Mouse (Mus musculus): ENCODE results near the gene Lhx2. TPM values are rescaled to one million over a fixed set of nuclear protein-coding genes. Genes with fewer than 3 reads are reported as not detected.
A peak's percentile ranks its signal among the peaks of the same experiment; 100 is the strongest.

Lhx2 gene
- total and polyA plus RNA-seq, 2 experiments from 2014 or later: not detected

DNA sequence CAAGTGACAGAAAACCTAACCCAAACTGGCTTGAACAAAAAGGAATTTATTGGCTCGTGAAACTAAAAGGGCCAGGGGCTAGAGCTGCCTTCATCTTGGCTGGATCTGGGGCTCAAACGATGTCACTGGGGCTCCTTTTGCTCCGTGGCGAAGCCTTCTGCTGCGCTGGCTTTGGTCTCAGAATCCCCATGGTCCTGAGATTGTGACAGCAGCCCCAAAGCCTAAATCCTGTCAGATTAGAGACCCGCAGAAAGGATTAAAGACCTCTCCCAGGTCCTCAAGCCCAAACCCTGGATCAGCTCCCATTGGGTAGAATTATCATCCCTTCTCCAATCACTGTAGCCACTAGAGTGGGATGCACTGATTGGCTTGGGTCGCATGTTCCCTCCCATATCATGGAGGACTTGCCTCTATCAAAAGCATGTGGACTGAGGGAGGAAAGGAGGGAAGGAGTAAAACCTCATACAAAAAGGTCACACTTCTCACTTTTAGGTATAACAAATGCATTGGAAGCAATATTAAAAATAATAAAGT, 5.4 kb upstream of the Lhx2 start:
- no peaks in the 10 kb centered on the region for H3K9me3 ChIP-seq (replicated peaks; ENCODE audit: control insufficient read depth, low read length)
- H3K4me1 ChIP-seq (ENCODE audit: control insufficient read depth, insufficient read depth): 0 out of 2 replicates have a peak, but pooled peaks cover 2% of the 10 kb centered on the region
- no peak overlapping the region for H3K4me3 ChIP-seq (ENCODE audit: low read depth, low read length)
- peaks cover 59% of the 10 kb centered on the region for H3K27me3 ChIP-seq (ENCODE audit: control insufficient read depth, insufficient read depth, low read length)
- ATAC-seq (ENCODE audit: insufficient read depth, low read depth) (no peak), DNase-seq (ENCODE audit: low spot score) (no peak)
- WGBS: 37% methylated on average over 7 of the region's 7 CpGs
- H3K36me3 ChIP-seq (replicated peaks; ENCODE audit: control insufficient read depth, insufficient read depth, low read length): no peaks in the 10 kb centered on the region
- no peak for TF ChIP-seq CTCF (IDR thresholded peaks at IDR 0.05; ENCODE audit: low read depth)
- TF ChIP-seq EP300 (IDR thresholded peaks at IDR 0.05; ENCODE audit: low read depth): no peak
- H3K9ac ChIP-seq (replicated peaks; ENCODE audit: low read depth, low read length): no peak overlapping the region
- no peak overlapping the region for H3K4me2 ChIP-seq (ENCODE audit: low read depth, low read length)
- H3K27ac ChIP-seq (ENCODE audit: low read depth): no peak overlapping the region

DNA sequence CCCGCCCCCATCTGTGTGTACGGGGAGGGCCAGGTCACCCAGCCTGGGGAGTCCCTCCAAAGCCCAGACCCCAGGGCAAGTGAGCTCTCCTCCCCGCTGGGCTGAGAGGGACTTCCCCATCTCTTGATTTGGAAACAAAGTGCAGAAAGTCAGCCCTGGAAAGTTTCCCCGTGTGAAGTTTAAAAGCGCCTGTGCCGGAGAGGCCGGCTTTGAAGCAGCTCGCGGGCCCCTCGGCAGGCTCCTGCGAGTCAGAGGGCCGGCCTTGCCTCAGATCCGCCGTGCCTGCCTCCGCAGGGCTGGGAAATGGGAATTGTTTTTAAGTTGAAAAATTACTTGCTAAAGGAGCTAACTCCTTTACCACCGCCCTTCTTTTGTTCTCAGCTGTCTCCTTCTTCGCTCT, 2.5 kb upstream of the Lhx2 start:
- H3K9ac ChIP-seq (replicated peaks; ENCODE audit: low read depth, low read length): no peak overlapping the region
- no peaks in the 10 kb centered on the region for H3K9me3 ChIP-seq (replicated peaks; ENCODE audit: control insufficient read depth, low read length)
- peaks cover 87% of the 10 kb centered on the region for H3K27me3 ChIP-seq (ENCODE audit: control insufficient read depth, insufficient read depth, low read length)
- no peaks in the 10 kb centered on the region for H3K36me3 ChIP-seq (replicated peaks; ENCODE audit: control insufficient read depth, insufficient read depth, low read length)
- peak overlapping the region; percentile 20; the same call in 1 of the 2 replicates for H3K4me3 ChIP-seq (ENCODE audit: low read depth, low read length)
- TF ChIP-seq EP300 (IDR thresholded peaks at IDR 0.05; ENCODE audit: low read depth) (no peak), CTCF (IDR thresholded peaks at IDR 0.05; ENCODE audit: low read depth) (no peak)
- WGBS: 3% methylated on average over 17 of the region's 17 CpGs
- DNase-seq (ENCODE audit: low spot score): no peak
- H3K4me2 ChIP-seq (ENCODE audit: low read depth, low read length): no peak overlapping the region
- H3K27ac ChIP-seq (ENCODE audit: low read depth): no peak overlapping the region
- H3K4me1 ChIP-seq (ENCODE audit: control insufficient read depth, insufficient read depth): peaks cover 10% of the 10 kb centered on the region; the same call in 1 of the 2 replicates
- no peak for ATAC-seq (ENCODE audit: insufficient read depth, low read depth)

DNA sequence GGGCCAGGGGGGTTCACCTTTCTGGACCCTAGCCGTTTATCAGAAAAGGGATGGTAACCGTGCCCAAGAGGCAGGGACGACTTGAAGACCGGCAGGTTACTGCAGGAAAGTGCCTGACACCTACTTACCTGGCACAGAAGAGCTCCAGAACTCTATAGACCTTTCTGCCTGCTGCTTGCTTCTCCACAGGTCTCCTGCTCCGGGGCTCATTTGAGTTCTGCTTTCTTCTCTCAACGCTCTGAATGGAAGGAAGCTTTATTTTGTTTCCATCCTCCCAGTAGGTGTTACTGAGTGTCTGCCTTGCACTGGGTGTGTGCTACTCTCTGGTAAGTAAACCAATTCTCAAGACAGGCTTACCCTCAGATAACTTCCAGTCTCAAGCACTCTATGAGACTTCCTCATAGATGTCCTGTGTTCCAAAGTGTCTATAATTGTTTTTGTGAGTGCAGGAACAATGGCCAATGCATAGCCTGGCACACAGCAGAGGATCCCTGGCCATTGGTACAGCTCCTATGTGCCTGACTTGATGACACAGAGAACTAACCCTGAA, 1.9 kb upstream of the Lhx2 start:
- H3K9ac ChIP-seq (replicated peaks; ENCODE audit: low read depth, low read length): no peak overlapping the region
- WGBS: 12% methylated on average over 6 of the region's 6 CpGs
- H3K9me3 ChIP-seq (replicated peaks; ENCODE audit: control insufficient read depth, low read length): no peaks in the 10 kb centered on the region
- H3K27ac ChIP-seq (ENCODE audit: low read depth): no peak overlapping the region
- H3K27me3 ChIP-seq (ENCODE audit: control insufficient read depth, insufficient read depth, low read length): peaks cover 89% of the 10 kb centered on the region
- H3K4me1 ChIP-seq (ENCODE audit: control insufficient read depth, insufficient read depth): peaks cover 10% of the 10 kb centered on the region; the same call in 1 of the 2 replicates
- DNase-seq (ENCODE audit: low spot score) (no peak), ATAC-seq (ENCODE audit: insufficient read depth, low read depth) (no peak)
- H3K4me2 ChIP-seq (ENCODE audit: low read depth, low read length): no peak overlapping the region
- TF ChIP-seq CTCF (IDR thresholded peaks at IDR 0.05; ENCODE audit: low read depth) (no peak), EP300 (IDR thresholded peaks at IDR 0.05; ENCODE audit: low read depth) (no peak)
- H3K36me3 ChIP-seq (replicated peaks; ENCODE audit: control insufficient read depth, insufficient read depth, low read length): no peaks in the 10 kb centered on the region
- 0 out of 2 replicates have a peak overlapping the region, but pooled peaks have one; percentile 20 for H3K4me3 ChIP-seq (ENCODE audit: low read depth, low read length)

DNA sequence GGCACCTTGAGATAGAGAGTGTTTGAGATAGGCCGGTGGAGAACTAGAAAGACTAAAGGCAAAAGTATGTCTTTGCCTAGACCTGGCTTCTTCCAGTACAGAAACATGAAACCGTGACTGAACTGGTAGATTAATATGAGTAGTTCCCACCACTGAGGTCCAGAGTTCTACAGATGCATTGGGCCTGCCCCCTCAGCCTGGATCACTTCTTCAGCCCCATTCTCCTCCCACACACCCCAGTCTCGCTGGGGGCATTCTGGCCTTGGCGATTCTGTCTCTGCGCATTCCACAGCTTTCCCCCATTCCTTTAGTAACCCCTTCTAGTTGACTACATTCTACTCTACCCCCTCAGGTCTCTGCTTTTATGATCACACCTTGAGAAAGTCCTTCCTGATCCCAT, 1.4 kb upstream of the Lhx2 start:
- no peak for TF ChIP-seq CTCF (IDR thresholded peaks at IDR 0.05; ENCODE audit: low read depth)
- TF ChIP-seq EP300 (IDR thresholded peaks at IDR 0.05; ENCODE audit: low read depth): no peak
- no peak for DNase-seq (ENCODE audit: low spot score)
- 33% methylated on average over 5 of the region's 5 CpGs for WGBS
- no peak for ATAC-seq (ENCODE audit: insufficient read depth, low read depth)
- no peak overlapping the region for H3K9ac ChIP-seq (replicated peaks; ENCODE audit: low read depth, low read length)
- no peak overlapping the region for H3K4me3 ChIP-seq (ENCODE audit: low read depth, low read length)
- no peaks in the 10 kb centered on the region for H3K36me3 ChIP-seq (replicated peaks; ENCODE audit: control insufficient read depth, insufficient read depth, low read length)
- no peak overlapping the region for H3K27ac ChIP-seq (ENCODE audit: low read depth)
- peaks cover 10% of the 10 kb centered on the region; the same call in 1 of the 2 replicates for H3K4me1 ChIP-seq (ENCODE audit: control insufficient read depth, insufficient read depth)
- H3K4me2 ChIP-seq (ENCODE audit: low read depth, low read length): no peak overlapping the region
- H3K27me3 ChIP-seq (ENCODE audit: control insufficient read depth, insufficient read depth, low read length): peaks cover 94% of the 10 kb centered on the region
- no peaks in the 10 kb centered on the region for H3K9me3 ChIP-seq (replicated peaks; ENCODE audit: control insufficient read depth, low read length)

DNA sequence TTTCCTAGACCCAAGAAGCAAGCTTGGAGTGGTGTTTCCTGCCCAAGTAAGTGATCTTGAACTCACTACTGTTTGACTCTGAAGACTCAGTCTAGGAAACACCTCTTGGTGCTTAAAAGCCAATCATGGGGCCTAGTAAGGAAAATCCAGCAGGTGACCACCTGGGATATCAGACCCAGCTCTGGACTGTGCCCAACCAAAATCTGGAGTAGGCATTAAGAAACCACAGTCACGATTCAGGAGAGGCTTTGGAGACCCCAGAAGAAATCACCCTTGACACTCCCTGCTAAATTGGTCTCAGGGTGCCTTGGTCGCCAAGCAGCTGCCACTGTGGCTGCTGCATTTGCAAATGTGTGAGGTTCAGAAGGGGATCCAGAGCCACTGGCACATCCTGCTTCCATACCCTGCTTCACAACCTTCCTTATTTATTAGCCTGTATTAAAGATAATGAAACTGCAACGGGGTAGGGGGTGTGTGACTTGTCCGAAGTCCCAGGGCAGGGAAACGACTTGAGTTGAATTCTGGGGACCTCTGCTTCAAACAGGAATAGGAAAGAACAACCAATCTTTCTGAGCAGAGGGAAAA, 641 bp upstream of the Lhx2 start:
- ATAC-seq (ENCODE audit: insufficient read depth, low read depth): no peak
- H3K36me3 ChIP-seq (replicated peaks; ENCODE audit: control insufficient read depth, insufficient read depth, low read length): no peaks in the 10 kb centered on the region
- TF ChIP-seq CTCF (IDR thresholded peaks at IDR 0.05; ENCODE audit: low read depth): no peak
- TF ChIP-seq EP300 (IDR thresholded peaks at IDR 0.05; ENCODE audit: low read depth): no peak
- H3K4me2 ChIP-seq (ENCODE audit: low read depth, low read length): peak overlapping the region; percentile 81; the same call in 1 of the 2 replicates
- H3K4me3 ChIP-seq (ENCODE audit: low read depth, low read length): peak overlapping the region; percentile 51
- DNase-seq (ENCODE audit: low spot score): no peak
- WGBS: 21% methylated on average over 5 of the region's 5 CpGs
- H3K27me3 ChIP-seq (ENCODE audit: control insufficient read depth, insufficient read depth, low read length): peaks cover 97% of the 10 kb centered on the region
- no peaks in the 10 kb centered on the region for H3K9me3 ChIP-seq (replicated peaks; ENCODE audit: control insufficient read depth, low read length)
- peaks cover 10% of the 10 kb centered on the region; the same call in 1 of the 2 replicates for H3K4me1 ChIP-seq (ENCODE audit: control insufficient read depth, insufficient read depth)
- H3K9ac ChIP-seq (replicated peaks; ENCODE audit: low read depth, low read length): no peak overlapping the region
- H3K27ac ChIP-seq (ENCODE audit: low read depth): no peak overlapping the region

Data from heart, postnatal 0 days (tissue).